Mouse (Mus musculus): ENCODE measurements around the gene Pim3. TPM values are rescaled to one million over a fixed set of nuclear protein-coding genes. Genes with fewer than 3 reads are reported as not detected.

Pim3 gene
- total and polyA plus RNA-seq, 3 experiments, result 11.4 to 26.0 (median 19.0) TPM

GRCm38 (mm10) chr15:88867368-88868023, 5.5 kb downstream of the Pim3 start:
- no peak overlapping the region for H3K9ac ChIP-seq (ENCODE audit: insufficient read depth, low read depth)
- H3K79me2 ChIP-seq (replicated peaks; ENCODE audit: control insufficient read depth, extremely low read depth, insufficient read depth, poor library complexity, severe bottlenecking), result 0 out of 2 replicates have a peak, but pooled peaks cover 3% of the 10 kb centered on the region
- no peaks in the 10 kb centered on the region for H3K9me3 ChIP-seq (replicated peaks; ENCODE audit: low read length)
- H3K4me1 ChIP-seq (ENCODE audit: control insufficient read depth in 1 of 2, insufficient read depth in 2 of 2), result peaks cover 7 to 32% of the 10 kb centered on the region in 2 experiments
- peaks cover 7% of the 10 kb centered on the region for H3K27me3 ChIP-seq (replicated peaks)
- H3K4me2 ChIP-seq (ENCODE audit: insufficient read depth, low read depth, poor library complexity, severe bottlenecking), result no peak overlapping the region
- dilution Hi-C loops (cut with MboI; ENCODE audit: extremely low pct_ligation_motif_present, extremely low pct_unique_long_range_greater_than_20kb, low sequenced_read_pairs), result no loop called here
- no peak for DNase-seq (ENCODE audit: extremely low read depth)
- no peak overlapping the region for H3K4me3 ChIP-seq (replicated peaks in 1 of 3; ENCODE audit: low read depth in 2 of 3, low read length in 2 of 3, poor library complexity in 1 of 3)
- in situ Hi-C loops (cut with MboI; ENCODE audit: low pct_ligation_motif_present, low pct_unique_long_range_greater_than_20kb, low sequenced_read_pairs), result no loop called here
- TF ChIP-seq ZC3H11A (IDR thresholded peaks at IDR 0.05; ENCODE audit: low read depth, low read length), result no peak
- no peak for TF ChIP-seq SMC3 (IDR thresholded peaks at IDR 0.05; ENCODE audit: low read depth, low read length)
- TF ChIP-seq HCFC1 (IDR thresholded peaks at IDR 0.05; ENCODE audit: low read depth, low read length), result no peak
- TF ChIP-seq ETS1 (conservative IDR thresholded peaks at IDR 0.05; ENCODE audit: low read depth, low read length), result no peak
- no peak for TF ChIP-seq ZNF384 (IDR thresholded peaks at IDR 0.05; ENCODE audit: low read depth, low read length)
- TF ChIP-seq EP300 (IDR thresholded peaks at IDR 0.05; ENCODE audit: low read length), result no peak
- peaks cover 6 to 31% of the 10 kb centered on the region in 2 experiments for H3K36me3 ChIP-seq (replicated peaks in 1 of 2; ENCODE audit: control insufficient read depth in 1 of 2, insufficient read depth in 1 of 2, low read length in 1 of 2)
- H3K27ac ChIP-seq (ENCODE audit: insufficient read depth, low read depth), result no peak overlapping the region

- no peak for TF ChIP-seq KAT2A (IDR thresholded peaks at IDR 0.05; ENCODE audit: insufficient replicate concordance, low read length)
- TF ChIP-seq CTCF (conservative IDR thresholded peaks at IDR 0.05 in 1 of 2, IDR thresholded peaks at IDR 0.05 in 1 of 2; ENCODE audit: low read depth in 2 of 2, low read length in 2 of 2), result no peak
- TF ChIP-seq MXI1 (IDR thresholded peaks at IDR 0.05; ENCODE audit: low read depth, low read length), result no peak
- TF ChIP-seq POLR2AphosphoS2 (IDR thresholded peaks at IDR 0.05; ENCODE audit: low read depth, low read length), result no peak
- no peak for TF ChIP-seq HCFC1 (IDR thresholded peaks at IDR 0.05; ENCODE audit: low read depth, low read length)
- TF ChIP-seq CHD1 (IDR thresholded peaks at IDR 0.05; ENCODE audit: low read depth, low read length), result no peak
- TF ChIP-seq ZC3H11A (IDR thresholded peaks at IDR 0.05; ENCODE audit: low read depth, low read length), result no peak
- H3K27me3 ChIP-seq (replicated peaks), result peaks cover 10% of the 10 kb centered on the region
- no peak overlapping the region for H3K27ac ChIP-seq (ENCODE audit: insufficient read depth, low read depth)
- H3K36me3 ChIP-seq (replicated peaks in 1 of 2; ENCODE audit: control insufficient read depth in 1 of 2, insufficient read depth in 1 of 2, low read length in 1 of 2), result peaks cover 6 to 31% of the 10 kb centered on the region in 2 experiments
- no peak overlapping the region for H3K4me3 ChIP-seq (replicated peaks in 1 of 3; ENCODE audit: low read depth in 2 of 3, low read length in 2 of 3, poor library complexity in 1 of 3)
- dilution Hi-C loops (cut with MboI; ENCODE audit: extremely low pct_ligation_motif_present, extremely low pct_unique_long_range_greater_than_20kb, low sequenced_read_pairs), result no loop called here
- DNase-seq (ENCODE audit: extremely low read depth), result no peak
- no peaks in the 10 kb centered on the region for H3K9me3 ChIP-seq (replicated peaks; ENCODE audit: low read length)
- no peak overlapping the region for H3K4me2 ChIP-seq (ENCODE audit: insufficient read depth, low read depth, poor library complexity, severe bottlenecking)
- H3K9ac ChIP-seq (ENCODE audit: insufficient read depth, low read depth), result no peak overlapping the region
- 0 out of 2 replicates have a peak, but pooled peaks cover 3% of the 10 kb centered on the region for H3K79me2 ChIP-seq (replicated peaks; ENCODE audit: control insufficient read depth, extremely low read depth, insufficient read depth, poor library complexity, severe bottlenecking)
- peaks cover 7 to 32% of the 10 kb centered on the region in 2 experiments for H3K4me1 ChIP-seq (ENCODE audit: control insufficient read depth in 1 of 2, insufficient read depth in 2 of 2)
- in situ Hi-C loops (cut with MboI; ENCODE audit: low pct_ligation_motif_present, low pct_unique_long_range_greater_than_20kb, low sequenced_read_pairs), result no loop called here
Measured at GRCm38 (mm10) chr15:88868024-88868742, 6.2 kb downstream of the Pim3 start.

All from CH12.LX (cell line).